Mouse (Mus musculus) heart, adult 2 months (tissue): ENCODE data around the gene Pla2g7. TPM values are rescaled to one million over a fixed set of nuclear protein-coding genes. Genes with fewer than 3 reads are reported as not detected.
A peak's percentile ranks its signal among the peaks of the same experiment; 100 is the strongest.

Experiments
- DNase-seq, 2 experiments: peaks; one replicate each; pipeline ENCODE4 v3.0.0; 2021
- H3K27ac ChIP-seq: fragments of 200-600 bp; 2 replicates; pipeline ENCODE4 v1.8.1; 2022
- H3K27me3 ChIP-seq: fragments of 200-500 bp; 2 replicates; pipeline ENCODE4 v1.6.1; 2012; ENCODE audit warnings: mild to moderate bottlenecking, low read length, inconsistent platforms, mixed read lengths; ENCODE audit not compliant: control insufficient read depth, insufficient read depth
- H3K36me3 ChIP-seq: fragments of 200-500 bp; 2 replicates; pipeline ENCODE4 v1.6.1; 2012; ENCODE audit warnings: low read length, inconsistent platforms; ENCODE audit not compliant: control insufficient read depth, insufficient read depth
- H3K4me1 ChIP-seq: fragments of 200-500 bp; 2 replicates; pipeline ENCODE4 v1.6.1; 2011; ENCODE audit warnings: low read length; ENCODE audit not compliant: control insufficient read depth, insufficient read depth
- H3K4me3 ChIP-seq: fragments of 200-600 bp; 2 replicates; pipeline ENCODE4 v1.8.1; 2022
- H3K79me2 ChIP-seq: fragments of 200-500 bp; replicated peaks from 2 replicates; pipeline ENCODE4 v1.6.1; 2012; ENCODE audit warnings: mild to moderate bottlenecking, inconsistent platforms, low read length, moderate library complexity, mixed read lengths; ENCODE audit not compliant: control insufficient read depth, insufficient read depth
- H3K9ac ChIP-seq: fragments of 200-500 bp; 2 replicates; pipeline ENCODE4 v1.6.1; 2012; ENCODE audit warnings: low read depth, mild to moderate bottlenecking, control low read depth, inconsistent platforms, low read length, mixed read lengths
- CTCF ChIP-seq: fragments of 200-600 bp; IDR thresholded peaks from 2 replicates; pipeline ENCODE4 v1.8.1; 2022; ENCODE audit warnings: antibody characterized with exemption, mild to moderate bottlenecking, moderate library complexity
- EP300 ChIP-seq: fragments of 200-500 bp; IDR thresholded peaks from 2 replicates; pipeline ENCODE4 v1.6.1; 2011; ENCODE audit warnings: low read depth, low read length, control low read depth; ENCODE audit not compliant: insufficient read depth
- POLR2A ChIP-seq: fragments of 200-500 bp; IDR thresholded peaks from 2 replicates; pipeline ENCODE4 v1.6.1; 2011; ENCODE audit warnings: mild to moderate bottlenecking, low read depth, low read length, control low read depth; ENCODE audit not compliant: insufficient read depth
- WGBS: fragments of 180-500 bp; shearing (Covaris S2); methylation state at CpG from one replicate; pipeline ENCODE4 v1.1.7; 2018; 5-methylcytosine and 5-hydroxymethylcytosine counted together
- intact Hi-C: fragments of 180-260 bp; cut with DNase I; formaldehyde crosslinking; loops from one replicate; pipeline ENCODE4 v1.15.1; 2025
- polyA plus RNA-seq: library from polyadenylated mRNA; depleted of rRNA; stranded (reverse); fragments of >200 nt; gene quantifications from 2 replicates; pipeline ENCODE4 v1.2.3, GENCODE M21; 2012
- total RNA-seq, 2 experiments: library from RNA; stranded (reverse); gene quantifications; 2 replicates each; pipeline ENCODE4 v1.2.3; 2021

Gene Pla2g7
- total and polyA plus RNA-seq, 3 experiments = 3.5 to 6.2 (median 5.8) TPM

GRCm38 (mm10) chr17:43589750-43590149 lies 21.9 kb downstream of the Pla2g7 start:
- Histone ChIP-seq H3K9ac (no peak overlapping the region), H3K36me3 (no peaks in the 10 kb centered on the region), H3K4me3 (no peak overlapping the region), H3K79me2 (no peaks in the 10 kb centered on the region), H3K27me3 (no peaks in the 10 kb centered on the region), H3K4me1 (peaks cover 2% of the 10 kb centered on the region; the same call in 1 of the 2 replicates), H3K27ac (no peak overlapping the region)
- 92% methylated on average over 6 of the region's 6 CpGs for WGBS
- intact Hi-C loops = loop anchor here (10.0 kb wide), 1 partner anchor 55 kb away; no protein-coding TSS in a partner anchor
- DNase-seq = no peak
- no peak for TF ChIP-seq CTCF
- TF ChIP-seq EP300 = no peak
- TF ChIP-seq POLR2A = no peak

- no peak overlapping the region for H3K9ac ChIP-seq
- WGBS = 86% methylated on average over 5 of the region's 5 CpGs
These were observed 22.6 kb downstream of the Pla2g7 start for GRCm38 (mm10) chr17:43590531-43590930.

DNA sequence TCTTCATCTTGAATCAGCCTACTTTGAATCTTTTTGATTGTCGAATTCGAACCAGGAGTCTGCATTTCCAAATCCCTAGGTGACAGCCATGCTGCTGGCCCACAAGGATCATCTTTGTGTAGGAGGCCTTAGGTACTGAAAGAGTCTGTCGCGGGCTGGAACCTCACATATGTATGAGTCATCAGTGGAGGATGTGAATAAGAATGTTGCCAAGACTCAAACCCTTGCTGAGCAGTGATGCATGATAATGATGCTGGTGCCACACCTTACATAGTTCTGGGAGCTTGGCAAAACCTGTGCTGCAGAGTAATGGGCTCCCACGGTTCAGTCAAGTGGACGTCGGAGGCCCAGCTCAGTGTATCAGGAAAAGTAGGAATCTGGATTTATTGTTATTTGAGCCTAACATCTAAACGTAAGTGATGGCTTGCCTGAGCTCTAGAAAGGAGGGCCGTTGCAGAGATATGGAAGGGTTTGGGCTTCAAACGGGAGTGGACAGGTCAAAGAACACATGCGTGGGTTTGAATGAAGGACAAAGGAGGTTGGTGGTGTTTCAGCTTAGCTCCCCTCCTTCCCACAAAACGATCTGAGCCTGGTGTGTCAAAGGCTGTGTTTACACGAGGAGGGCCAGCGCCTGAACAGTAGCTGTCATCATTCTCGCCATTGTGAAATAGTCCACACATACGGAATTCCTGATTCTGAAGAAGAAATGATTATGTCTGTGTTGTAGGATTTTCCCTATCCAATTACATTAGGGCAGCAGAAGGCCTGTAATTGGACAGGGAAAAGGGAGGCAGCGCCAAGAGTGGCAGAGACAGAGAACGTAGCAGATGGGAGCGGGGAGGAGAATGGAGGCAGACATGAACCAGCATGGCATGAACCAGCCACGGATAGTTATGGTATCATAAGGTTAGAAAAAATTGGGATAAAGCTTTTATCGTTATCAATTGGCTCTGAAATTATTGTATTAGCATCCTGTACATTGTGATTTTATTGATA lies 24.7 kb downstream of the Pla2g7 start:
- 81% methylated on average over 21 of the region's 21 CpGs for WGBS
- no peaks in the 10 kb centered on the region for H3K79me2 ChIP-seq
- intact Hi-C loops = no loop called here
- H3K27ac ChIP-seq = no peak overlapping the region
- H3K4me3 ChIP-seq = no peak overlapping the region
- no peaks in the 10 kb centered on the region for H3K4me1 ChIP-seq
- H3K9ac ChIP-seq = no peak overlapping the region
- H3K36me3 ChIP-seq = no peaks in the 10 kb centered on the region
- H3K27me3 ChIP-seq = 0 out of 2 replicates have a peak, but pooled peaks cover 1% of the 10 kb centered on the region
- no peak for DNase-seq
- no peak for TF ChIP-seq EP300
- TF ChIP-seq CTCF = no peak
- no peak for TF ChIP-seq POLR2A

More at GRCm38 (mm10) chr17:43590531-43590930, 22.6 kb downstream of the Pla2g7 start:
- H3K27ac ChIP-seq = no peak overlapping the region
- H3K36me3 ChIP-seq = no peaks in the 10 kb centered on the region
- no peak for DNase-seq
- no peaks in the 10 kb centered on the region for H3K79me2 ChIP-seq
- no peak overlapping the region for H3K4me3 ChIP-seq
- H3K4me1 ChIP-seq = no peaks in the 10 kb centered on the region
- H3K27me3 ChIP-seq = no peaks in the 10 kb centered on the region
- TF ChIP-seq EP300 (no peak), POLR2A (no peak), CTCF (no peak)
- intact Hi-C loops = no loop called here

GRCm38 (mm10) chr17:43597742-43598141 lies 29.8 kb downstream of the Pla2g7 start:
- WGBS = 99% methylated on average over 2 of the region's 2 CpGs
- Histone ChIP-seq H3K36me3 (no peaks in the 10 kb centered on the region), H3K79me2 (no peaks in the 10 kb centered on the region), H3K4me1 (no peaks in the 10 kb centered on the region), H3K9ac (no peak overlapping the region), H3K27ac (no peak overlapping the region), H3K27me3 (0 out of 2 replicates have a peak, but pooled peaks cover 1% of the 10 kb centered on the region), H3K4me3 (no peak overlapping the region)
- no peak for DNase-seq
- intact Hi-C loops = no loop called here
- no peak for TF ChIP-seq POLR2A
- peak; percentile 27; the same call in 1 of the 2 replicates for TF ChIP-seq CTCF
- no peak for TF ChIP-seq EP300

- Histone ChIP-seq H3K9ac (no peak overlapping the region), H3K4me1 (no peaks in the 10 kb centered on the region), H3K27ac (no peak overlapping the region), H3K79me2 (no peaks in the 10 kb centered on the region), H3K36me3 (no peaks in the 10 kb centered on the region), H3K27me3 (0 out of 2 replicates have a peak, but pooled peaks cover 1% of the 10 kb centered on the region), H3K4me3 (no peak overlapping the region)
- TF ChIP-seq POLR2A = no peak
- no peak for TF ChIP-seq CTCF
- TF ChIP-seq EP300 = no peak
- DNase-seq = no peak
- intact Hi-C loops = no loop called here
- 51% methylated on average over 4 of the region's 4 CpGs for WGBS
These were observed 30.8 kb downstream of the Pla2g7 start for GRCm38 (mm10) chr17:43598706-43599105.

DNA sequence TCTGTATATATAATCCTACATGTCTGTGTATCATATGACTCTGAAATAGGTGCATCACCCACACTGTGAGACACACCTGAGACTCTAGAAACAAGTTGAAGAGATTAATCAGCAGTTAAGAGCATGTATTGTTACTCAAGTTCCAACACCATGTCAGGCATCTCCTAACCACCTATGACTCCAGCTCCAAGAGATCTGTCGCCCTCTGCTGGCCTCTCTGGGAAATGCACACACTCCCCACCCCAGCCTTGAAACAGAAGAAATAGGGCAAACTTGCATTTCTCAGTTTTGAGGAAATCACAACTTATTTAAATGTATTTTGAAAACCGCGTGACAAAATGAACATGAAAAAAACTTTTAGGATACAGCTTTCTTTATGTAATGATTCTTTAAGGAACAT lies 38.8 kb downstream of the Pla2g7 start:
- Histone ChIP-seq H3K79me2 (no peaks in the 10 kb centered on the region), H3K4me1 (no peaks in the 10 kb centered on the region), H3K9ac (no peak overlapping the region), H3K36me3 (no peaks in the 10 kb centered on the region), H3K4me3 (no peak overlapping the region), H3K27me3 (no peaks in the 10 kb centered on the region), H3K27ac (no peak overlapping the region)
- intact Hi-C loops = loop anchor here (1.0 to 2.0 kb wide), 2 partner anchors 88 to 340 kb away; no protein-coding TSS in a partner anchor
- peak; percentile 59 to 83 for DNase-seq
- WGBS = 6% methylated on average over 3 of the region's 3 CpGs
- TF ChIP-seq EP300 (peak; percentile 57; the same call in 1 of the 2 replicates), POLR2A (no peak), CTCF (peak; percentile 99)
